Mouse (Mus musculus) thymus, postnatal 4 days (tissue): ENCODE results near the gene Vma21-ps.
A peak's percentile ranks its signal among the peaks of the same experiment; 100 is the strongest.
"Not testable (repeated sequence)": the region's sequence is repeated elsewhere in the genome, so short reads cannot be mapped to it uniquely, and the experiment has no call there.

ENCODE experiments used
- DNase-seq: peaks from one replicate; pipeline ENCODE4 v3.0.0; 2021

Vma21-ps gene

GRCm38 (mm10) chr4:52497144-52497543, at the start of gene Vma21-ps:
Vma21-ps (minus strand) TSS chr4:52497244.
- DNase-seq, result not testable (repeated sequence)

- DNase-seq, result no peak
Observed at GRCm38 (mm10) chr4:52543001-52543400, 46.0 kb upstream of the Vma21-ps start.

GRCm38 (mm10) chr4:52530636-52531035, 33.6 kb upstream of the Vma21-ps start:
- no peak for DNase-seq

- DNase-seq, result no peak
Observed at GRCm38 (mm10) chr4:52526464-52526863, 29.4 kb upstream of the Vma21-ps start.

GRCm38 (mm10) chr4:52519301-52519700, 22.3 kb upstream of the Vma21-ps start:
- no peak for DNase-seq

GRCm38 (mm10) chr4:52517580-52517979, 20.5 kb upstream of the Vma21-ps start:
- no peak for DNase-seq

GRCm38 (mm10) chr4:52487486-52487885, 9.6 kb downstream of the Vma21-ps start:
- DNase-seq, result no peak

- no peak for DNase-seq
Observed at GRCm38 (mm10) chr4:52473431-52473830, 23.6 kb downstream of the Vma21-ps start.

- DNase-seq, result no peak
Observed at GRCm38 (mm10) chr4:52461321-52461720, 35.7 kb downstream of the Vma21-ps start.

GRCm38 (mm10) chr4:52459726-52460125, 37.3 kb downstream of the Vma21-ps start:
- DNase-seq, result peak; percentile 28
